Mouse (Mus musculus) urinary bladder, postnatal 25 days (tissue): Measurements from ENCODE around the gene Trappc3.
A peak's percentile ranks its signal among the peaks of the same experiment; 100 is the strongest.

ENCODE experiments used
- DNase-seq: peaks from one replicate; pipeline ENCODE4 v3.0.0; 2022; ENCODE audit warnings: low spot score

Trappc3 gene

DNA sequence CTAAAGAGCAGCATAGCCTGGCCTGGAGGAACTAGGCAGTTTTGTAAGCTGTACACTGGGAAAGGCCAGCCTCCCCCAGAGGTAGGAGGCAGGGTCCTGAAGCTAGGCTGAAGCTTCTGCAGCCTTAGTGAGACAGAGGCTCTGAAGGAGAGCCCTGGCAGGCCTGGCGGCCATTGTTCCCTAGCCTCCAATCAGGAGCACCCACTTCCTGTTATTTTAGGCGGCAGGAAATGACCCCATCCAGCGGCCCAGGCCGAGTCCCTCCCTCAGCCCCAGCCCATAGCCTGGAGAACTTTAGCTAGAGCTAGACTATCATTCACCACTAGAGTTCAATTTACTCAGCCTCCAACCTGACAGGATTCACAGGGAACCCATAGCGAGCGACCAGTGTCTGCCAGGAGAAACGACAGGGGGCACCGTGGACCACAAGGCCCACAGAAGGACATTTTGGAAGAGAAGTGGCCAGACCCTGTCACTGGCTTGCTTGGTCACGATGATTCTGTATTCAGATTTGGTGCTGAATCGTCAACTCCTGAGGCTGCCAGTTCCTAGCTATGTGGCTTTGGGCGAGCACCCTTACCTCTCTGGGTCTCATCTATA is 10.4 kb upstream of the Trappc3 start:
- DNase-seq, result no peak

DNA sequence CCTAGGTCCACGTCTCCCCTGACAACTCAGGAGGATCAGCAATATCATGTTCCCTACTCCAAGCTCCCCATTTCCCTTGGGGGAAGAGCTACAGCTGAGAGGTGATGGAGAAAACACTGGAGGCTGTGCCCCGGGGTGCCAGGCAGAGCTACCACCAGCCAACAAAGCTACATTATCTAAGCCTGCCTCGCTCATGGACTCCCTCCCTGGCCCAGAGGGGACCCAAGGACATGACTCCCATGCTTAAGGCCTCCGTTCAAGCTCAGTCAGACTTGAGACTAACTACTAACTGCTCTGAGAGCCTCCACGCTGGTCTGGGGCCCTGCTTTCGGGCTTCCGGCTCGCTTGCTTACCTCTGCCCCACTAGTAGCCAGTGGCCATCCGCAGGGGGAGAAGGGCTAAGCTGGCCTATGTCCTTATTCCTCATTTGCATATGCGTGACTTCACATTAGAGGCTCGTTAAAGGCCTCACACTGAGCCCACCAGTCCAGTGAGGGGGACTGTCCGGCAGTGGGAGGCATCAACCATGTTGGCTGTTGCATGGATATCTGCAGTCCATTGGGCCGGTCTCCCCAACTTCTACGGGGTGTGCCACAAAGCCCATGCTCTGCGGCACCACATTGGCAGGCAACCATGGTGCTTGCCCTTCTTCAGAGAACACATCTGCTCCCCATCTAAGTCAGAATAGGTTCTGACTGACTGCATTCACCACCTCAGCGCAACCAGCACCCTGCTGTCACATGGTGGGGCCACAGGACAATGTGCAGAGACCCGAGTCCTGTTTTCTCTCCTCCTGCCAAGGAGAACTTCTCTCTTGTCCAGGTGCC is 9.5 kb upstream of the Trappc3 start:
- DNase-seq, result no peak

DNA sequence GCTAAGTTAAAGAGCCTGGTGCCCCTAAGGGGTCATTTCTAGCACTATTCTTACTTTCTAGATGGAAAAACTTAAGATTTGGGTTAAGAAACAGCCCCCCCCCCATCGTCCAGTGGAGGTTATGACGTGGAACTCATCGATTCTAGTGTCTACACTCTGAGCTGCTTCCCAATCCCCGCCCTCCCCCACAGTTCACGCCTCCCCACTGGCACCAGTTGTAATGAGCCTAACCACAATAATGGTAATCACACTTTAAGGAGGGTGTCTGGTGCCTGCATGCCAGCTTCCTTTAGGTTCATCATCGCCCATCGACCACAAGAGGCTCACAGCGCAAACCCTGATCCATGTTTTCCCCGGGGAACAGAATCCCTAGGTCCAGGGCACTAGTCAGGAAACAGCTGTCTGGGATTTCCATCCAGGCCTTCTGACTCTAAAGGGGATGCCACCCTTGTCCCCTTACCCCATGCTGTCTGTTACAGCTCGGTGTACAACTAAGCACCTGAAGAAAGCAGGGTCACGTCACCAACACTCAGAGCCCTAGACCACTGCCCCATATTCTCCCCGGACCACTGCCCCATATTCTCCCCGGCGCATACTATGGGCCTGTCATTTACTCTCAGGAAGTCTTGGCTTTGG is 8.4 kb upstream of the Trappc3 start:
- no peak for DNase-seq

- DNase-seq, result no peak
These were observed 7.6 kb upstream of the Trappc3 start for GRCm38 (mm10) chr4:126254315-126255112.

DNA sequence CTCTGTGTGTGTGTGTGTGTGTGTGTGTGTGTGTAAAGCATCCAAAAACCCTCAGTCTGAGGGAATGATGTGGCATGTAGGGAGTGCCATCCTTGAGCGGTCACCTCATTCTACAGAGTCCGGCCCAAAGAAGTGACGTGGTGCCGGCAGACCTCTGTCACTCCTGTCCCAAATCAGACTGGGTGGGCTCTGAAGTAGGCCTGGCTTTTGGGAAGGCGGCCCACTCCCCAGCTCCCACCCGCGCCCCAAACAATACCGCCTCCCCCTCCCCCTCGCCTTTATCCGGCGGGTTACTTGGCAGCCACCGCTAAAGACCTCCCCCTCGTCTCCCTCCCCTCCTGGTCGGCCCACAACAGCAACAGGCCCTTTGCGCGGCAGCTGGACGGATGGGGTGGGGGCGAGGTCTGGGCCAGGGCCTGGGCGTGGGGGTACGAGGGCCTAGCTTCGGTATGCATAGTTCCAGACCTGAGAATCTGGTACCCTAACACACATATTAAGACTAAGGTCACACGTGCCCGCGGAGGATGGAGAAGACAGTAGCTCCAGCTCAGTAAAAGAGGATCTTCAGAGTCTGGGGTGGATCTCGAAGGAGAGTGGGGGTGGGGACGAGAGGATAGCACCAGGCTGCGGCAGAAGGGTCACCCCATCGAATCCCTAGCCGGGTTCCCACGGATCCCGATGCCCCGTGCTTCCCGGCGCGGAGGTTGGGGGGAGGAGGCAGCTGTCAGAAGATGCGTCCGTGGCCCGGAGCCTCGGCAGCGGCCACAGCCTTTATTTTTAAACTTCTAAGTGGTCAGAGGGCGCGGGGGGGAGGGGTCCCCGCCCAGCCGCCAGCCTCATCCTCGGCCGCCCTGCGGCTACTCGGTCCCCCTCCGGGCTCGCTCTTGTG is 6.8 kb upstream of the Trappc3 start:
- DNase-seq, result no peak

- peak; percentile 85 for DNase-seq
These were observed 5.9 kb upstream of the Trappc3 start, which contains the start of gene Map7d1 for GRCm38 (mm10) chr4:126256131-126256791. TSS of gene Map7d1 (minus strand) at chr4:126256343.

- DNase-seq, result no peak
These were observed 4.9 kb upstream of the Trappc3 start for GRCm38 (mm10) chr4:126256967-126257881.

- no peak for DNase-seq
These were observed 3.1 kb upstream of the Trappc3 start for GRCm38 (mm10) chr4:126259063-126259462.

DNA sequence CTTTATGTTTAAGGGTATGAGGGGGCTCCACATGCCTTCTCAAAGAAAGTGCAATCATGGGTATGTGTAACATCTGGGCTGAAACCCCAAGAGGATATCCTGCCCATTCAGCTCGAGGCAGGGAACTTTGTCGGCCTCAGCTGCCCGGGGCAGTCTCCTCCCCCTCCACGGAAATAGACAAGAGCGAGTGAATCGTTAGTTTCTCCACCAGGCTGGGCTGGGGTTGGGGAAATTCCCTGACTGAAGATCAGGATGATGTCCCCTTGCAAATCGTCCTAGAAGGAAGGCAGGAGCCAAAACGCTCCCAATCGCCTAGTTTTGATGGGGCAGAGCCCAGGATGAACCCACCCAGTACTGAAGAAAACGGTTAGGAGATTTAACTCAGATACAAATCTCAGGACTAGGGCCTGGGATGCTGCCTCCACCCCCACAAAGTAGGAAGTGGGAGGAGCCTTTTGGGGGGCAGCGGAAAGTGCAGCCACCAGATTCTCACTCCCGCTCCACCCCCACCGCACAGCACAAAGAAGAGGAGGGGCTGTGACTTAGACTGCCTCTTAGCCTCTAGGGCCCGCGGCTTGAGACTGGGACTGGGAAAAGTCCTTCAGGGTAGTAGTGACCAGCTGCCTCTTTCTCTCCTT is 2.5 kb upstream of the Trappc3 start:
- peak; percentile 59 for DNase-seq

GRCm38 (mm10) chr4:126260520-126261201 is 1.5 kb upstream of the Trappc3 start:
- peak; percentile 67 for DNase-seq

GRCm38 (mm10) chr4:126261266-126261665 is 859 bp upstream of the Trappc3 start:
- DNase-seq, result no peak

DNA sequence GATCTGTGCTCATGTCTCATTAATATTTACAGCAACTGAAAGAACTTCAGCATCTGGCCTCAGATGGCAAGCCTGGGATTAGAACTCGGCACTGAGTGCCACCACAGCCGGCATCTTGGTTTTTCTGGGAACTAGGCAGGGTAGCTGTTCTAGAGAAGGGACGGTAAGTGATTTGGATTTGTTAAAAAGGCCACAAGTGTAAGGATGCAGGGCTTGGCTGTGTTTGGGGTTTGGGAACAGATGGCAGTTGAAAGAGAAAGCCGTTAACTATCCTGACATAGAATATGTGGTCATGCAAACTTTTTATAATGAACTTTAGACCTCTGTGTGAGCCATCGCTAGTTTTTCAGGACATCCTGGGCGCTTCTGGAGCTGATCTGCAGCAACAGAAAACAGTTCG is 450 bp upstream of the Trappc3 start:
- no peak for DNase-seq

DNA sequence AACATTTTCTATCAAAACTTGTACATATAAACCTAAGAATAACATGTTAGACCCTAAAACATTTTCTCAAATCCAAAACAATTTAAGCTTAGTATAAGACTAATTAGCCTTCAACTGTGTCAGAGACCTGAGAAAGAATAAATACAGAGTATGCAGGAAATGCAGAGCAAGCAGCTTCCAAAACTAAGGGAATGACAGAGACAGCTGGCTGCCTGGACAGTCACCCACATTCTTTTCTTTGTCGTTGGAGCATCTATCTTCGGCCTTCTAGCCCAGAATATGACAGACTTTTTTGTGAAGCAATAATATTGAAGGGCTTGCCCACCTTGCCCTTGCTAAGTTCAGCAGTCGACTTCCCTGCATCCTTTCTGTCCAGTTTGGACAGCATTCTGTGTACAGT is 7.2 kb downstream of the Trappc3 start:
- no peak for DNase-seq

DNA sequence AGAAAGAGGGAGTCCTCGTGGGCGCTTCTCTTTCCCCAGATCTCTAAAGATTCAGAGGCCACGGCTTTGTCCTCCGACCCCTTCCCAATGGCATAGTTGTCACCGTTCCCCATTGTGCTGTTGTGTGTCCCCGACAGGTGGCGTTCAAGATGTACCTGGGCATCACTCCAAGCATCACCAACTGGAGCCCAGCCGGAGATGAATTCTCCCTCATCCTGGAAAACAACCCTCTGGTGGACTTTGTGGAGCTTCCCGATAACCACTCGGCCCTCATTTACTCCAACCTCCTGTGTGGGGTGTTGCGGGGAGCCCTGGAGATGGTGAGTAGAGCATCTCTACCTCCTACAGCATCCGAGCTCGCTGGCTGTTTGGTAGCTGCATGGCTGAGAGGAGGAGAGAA is 11.6 kb downstream of the Trappc3 start:
- DNase-seq, result no peak

DNA sequence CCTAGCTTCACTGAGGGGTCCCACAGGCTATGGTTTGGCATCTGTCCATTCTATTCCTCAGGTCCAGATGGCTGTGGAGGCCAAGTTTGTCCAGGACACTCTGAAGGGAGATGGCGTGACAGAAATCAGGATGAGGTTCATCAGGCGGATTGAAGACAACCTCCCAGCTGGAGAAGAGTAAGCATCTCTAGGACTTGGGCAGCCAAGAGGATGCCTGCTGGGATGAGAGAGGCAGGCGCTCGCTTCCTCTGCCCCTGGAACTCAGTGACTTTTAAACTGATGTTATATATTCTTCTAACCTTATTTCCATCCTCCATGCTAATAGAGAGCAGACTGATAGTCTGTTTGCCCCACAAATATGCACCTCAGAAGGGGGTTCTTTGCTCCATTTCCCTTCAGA is 13.0 kb downstream of the Trappc3 start:
- no peak for DNase-seq

GRCm38 (mm10) chr4:126275681-126276131 is 13.6 kb downstream of the Trappc3 start:
- DNase-seq, result no peak

DNA sequence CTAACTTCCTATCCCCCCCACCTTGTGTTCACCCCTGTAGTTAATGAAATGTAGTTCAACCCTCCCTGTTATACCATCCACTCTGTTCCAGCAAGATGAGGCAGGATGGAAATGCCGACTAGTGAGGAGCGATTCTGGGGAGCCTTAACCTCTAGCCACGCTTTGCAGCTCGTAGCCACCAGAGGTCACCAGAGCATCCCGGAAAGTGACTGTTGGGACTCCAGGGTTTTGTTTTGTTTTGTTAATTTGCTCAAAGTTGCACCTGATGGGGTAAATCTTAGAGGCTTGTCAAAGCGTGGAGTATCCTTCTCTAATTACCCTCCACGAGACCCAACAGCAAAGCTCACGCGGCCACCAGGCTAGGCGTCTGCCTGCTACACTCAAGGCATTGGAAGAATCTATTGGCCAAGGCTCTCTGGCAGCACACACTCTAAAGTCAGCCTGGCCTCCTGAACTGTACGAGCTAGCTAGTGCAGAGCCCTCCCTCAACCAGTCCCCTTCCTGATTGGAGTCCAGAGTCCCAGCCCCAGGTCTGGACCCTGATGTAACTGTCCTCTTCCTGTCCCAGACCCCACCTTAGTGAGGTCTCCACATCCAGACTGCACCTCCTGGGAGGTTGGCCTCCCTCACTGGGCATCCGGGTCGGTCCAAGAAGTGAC is 15.9 kb downstream of the Trappc3 start:
- peak; percentile 33 for DNase-seq

DNA sequence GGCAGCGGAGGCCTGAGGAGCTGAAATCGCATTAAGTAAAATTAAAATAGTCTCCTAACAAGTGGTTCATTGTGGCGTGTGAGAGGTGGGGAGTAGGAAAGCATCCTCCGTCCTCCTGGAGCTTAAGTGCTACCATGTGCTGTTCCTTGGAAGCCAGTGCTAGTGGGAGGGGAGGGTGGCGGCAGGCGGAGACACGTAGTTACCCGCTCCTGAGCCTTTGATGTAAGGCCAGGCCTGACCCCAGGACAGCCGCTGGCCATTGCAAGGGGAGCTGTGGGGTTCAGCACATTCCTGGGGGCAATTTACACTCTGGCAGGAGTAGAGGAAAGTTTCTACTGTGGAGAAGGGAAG is 16.4 kb downstream of the Trappc3 start:
- DNase-seq, result no peak
